Mouse (Mus musculus) testis, adult 2 months (tissue): ENCODE results near the gene Gcnt3.

Source experiments
- CTCF ChIP-seq: fragments of 200-500 bp; IDR thresholded peaks from 2 replicates; pipeline ENCODE4 v1.5.1; 2012; ENCODE audit warnings: low read depth, mild to moderate bottlenecking, inconsistent platforms, low read length, moderate library complexity; ENCODE audit not compliant: control insufficient read depth, insufficient read depth, insufficient replicate concordance
- POLR2A ChIP-seq: fragments of 200-500 bp; IDR thresholded peaks from 2 replicates; pipeline ENCODE4 v1.6.1; 2012; ENCODE audit warnings: low read depth, mild to moderate bottlenecking, inconsistent platforms, low read length, moderate library complexity; ENCODE audit not compliant: control insufficient read depth

DNA sequence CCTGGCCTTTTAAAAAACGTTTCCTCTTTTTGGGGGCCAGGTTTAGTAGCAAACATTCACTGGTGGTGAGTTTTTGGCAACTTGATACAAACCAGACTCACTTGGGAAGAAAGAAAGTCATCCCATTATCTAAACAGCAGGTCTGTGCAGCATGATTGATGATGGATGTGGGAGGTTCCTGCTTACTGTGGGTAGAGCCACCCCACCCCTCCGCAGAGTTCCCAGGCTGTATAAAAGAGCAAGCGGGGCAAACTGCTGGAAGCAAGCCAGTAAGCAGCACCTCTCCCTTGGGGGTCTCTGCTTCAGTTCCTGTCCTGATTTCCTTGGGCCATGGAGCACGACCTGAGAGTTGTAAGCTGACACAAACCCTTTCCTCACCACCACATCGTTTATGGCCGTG is 48.2 kb upstream of the Gcnt3 start:
- TF ChIP-seq POLR2A: no peak
- no peak for TF ChIP-seq CTCF
